Mouse (Mus musculus): ENCODE data around the gene Hoxc4.
A peak's percentile ranks its signal among the peaks of the same experiment; 100 is the strongest.

Hoxc4 gene

DNA sequence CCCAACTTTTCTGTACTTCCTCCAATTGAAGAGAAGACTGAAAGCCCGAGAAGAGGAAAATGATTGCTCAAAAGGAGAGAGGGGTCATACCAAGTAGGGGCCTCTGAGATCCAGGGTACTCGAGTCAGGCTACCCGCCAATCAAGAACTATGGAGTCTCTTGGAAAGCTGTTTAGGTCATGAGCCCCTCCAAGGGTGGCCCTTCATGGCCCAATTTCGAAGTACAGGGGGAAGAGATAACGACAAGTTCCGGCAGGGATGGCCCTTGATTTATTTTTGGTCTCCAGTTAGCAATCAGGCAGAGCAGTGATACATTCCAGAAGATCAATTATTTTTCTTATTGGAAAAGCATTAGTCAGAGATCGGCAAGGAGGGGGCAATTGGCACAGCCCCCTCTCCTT, 27.0 kb upstream of the Hoxc4 start:
- DNase-seq, result no peak

DNA sequence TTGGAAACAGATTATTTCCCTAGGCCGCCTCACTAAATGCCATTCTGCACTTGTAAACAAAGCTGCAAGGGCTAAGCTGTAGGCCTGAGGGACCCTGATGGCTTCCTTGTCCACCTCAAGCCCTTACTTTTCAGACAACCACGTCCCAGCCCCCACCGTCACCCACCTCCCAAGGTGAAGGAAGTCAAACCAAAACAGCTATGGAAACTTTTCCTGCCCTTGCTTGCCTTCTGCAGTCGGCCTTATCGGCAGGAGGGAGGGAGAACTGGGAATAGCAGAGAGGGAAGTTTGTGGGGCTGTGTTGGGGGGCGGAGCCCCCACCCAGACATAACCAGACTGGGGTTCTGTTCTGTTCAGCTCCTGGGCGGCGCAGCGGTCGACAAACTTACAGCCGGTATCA, 26.5 kb upstream of the Hoxc4 start:
- no peak for DNase-seq

DNA sequence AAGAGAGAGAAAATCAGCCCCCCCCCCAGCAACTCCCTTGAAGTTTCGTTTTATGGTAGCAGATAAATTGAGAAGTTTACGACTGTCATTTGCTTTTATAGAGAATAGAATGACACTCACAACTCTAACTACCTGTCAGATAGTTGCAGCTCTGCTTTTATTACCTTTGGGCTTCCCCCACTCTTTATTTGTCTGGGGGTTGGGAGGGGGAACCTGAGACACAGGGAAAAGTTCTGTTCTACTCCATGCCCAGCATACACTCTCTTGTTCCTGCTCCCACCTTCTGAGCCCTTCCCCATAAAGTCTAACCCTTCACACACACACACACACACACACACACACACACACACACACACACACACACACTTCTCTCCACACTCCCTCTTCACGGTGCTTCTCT, 25.9 kb upstream of the Hoxc4 start:
- DNase-seq, result no peak

DNA sequence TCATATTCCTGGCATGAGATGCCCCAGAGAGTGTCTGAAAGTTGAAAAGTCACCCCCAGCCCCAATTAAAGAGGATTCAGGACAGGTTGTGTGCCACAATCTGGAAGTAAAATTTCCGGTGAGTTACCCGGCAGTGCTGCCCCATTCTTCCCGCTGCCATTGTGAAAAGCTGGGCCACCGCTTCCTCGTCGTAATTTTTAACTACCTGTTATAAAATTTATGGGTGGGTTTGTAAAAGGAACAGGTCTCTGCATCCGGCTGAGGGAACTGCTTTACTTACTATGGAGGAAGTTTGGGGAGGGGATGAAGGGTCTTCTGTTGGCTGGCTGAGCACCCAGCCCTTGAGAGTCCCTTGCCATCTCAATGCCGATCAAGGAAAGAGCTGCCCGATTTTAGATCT, 22.2 kb upstream of the Hoxc4 start:
- no peak for DNase-seq

DNA sequence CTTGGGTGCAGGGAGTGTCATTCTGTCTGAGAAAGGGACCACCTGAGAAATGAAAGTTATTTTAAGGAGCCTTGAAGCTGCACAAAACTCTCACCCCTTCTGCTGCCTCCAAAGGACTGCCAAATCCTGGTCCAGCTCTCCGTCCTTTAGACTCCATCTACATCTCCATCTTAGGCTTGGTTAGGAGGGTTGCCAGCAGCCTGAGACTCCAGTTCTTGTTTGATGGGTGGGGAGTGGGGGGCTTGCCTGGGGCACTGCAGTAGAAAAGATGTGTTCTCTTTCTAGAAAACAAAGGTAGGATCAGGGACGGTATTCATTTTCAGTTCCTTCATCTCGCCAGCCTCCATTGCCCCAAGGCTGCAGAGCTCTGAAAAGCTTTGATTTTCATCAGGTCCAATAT, 21.3 kb upstream of the Hoxc4 start:
- no peak for DNase-seq

DNA sequence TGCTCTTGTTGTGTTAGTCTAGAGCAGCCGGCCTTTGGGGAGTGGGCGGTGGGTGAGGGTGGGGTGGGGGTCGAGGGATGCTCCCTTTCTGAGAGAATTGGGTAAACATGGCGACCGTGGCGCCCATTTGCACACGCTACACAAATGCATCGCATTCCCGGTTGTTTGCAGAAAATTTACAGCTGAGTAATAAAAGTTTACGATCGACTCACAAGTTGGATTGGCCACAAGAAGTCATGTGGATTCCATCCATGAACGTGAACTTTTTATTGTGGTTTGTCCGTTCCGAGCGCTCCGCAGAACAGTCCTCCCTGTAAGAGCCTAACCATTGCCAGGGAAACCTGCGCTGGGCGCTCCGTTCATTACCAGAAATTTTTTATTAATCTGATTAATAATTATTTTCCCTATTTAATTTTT, 20.8 kb upstream of the Hoxc4 start, which contains the start of gene Hoxc6:
TSS of gene Hoxc6 (plus strand) at position 319 of the 417 bp plus-strand sequence.
- peak; percentile 63 to 75 for DNase-seq

DNA sequence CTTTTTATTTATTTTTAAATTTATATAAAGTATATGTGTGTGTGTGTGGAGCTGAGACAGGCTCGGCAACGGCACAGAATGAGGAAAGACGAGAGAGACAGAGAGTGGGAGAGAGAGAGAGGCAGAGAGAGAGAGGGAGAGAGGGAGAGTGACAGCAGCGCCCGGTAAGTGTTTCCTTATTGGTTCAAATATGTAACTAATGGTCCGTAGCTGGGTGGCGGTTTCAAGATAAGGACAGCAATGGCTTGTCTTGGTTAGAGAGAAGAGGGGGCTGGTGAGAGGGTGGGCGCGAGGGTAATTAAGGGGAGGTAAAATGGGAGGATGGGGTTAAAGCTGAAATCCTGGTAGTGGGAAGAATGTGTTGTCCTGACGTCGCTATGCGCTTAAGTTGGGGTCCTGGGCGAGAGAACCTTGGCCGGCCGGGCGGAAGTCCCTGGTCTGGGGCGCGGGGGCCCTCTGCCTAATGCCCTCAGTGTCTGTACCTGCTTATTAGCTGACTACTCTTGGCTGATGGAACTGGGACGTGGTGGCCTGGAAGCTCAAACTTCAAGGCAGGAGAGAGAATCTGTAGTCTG, 20.0 kb upstream of the Hoxc4 start:
- no peak for DNase-seq

DNA sequence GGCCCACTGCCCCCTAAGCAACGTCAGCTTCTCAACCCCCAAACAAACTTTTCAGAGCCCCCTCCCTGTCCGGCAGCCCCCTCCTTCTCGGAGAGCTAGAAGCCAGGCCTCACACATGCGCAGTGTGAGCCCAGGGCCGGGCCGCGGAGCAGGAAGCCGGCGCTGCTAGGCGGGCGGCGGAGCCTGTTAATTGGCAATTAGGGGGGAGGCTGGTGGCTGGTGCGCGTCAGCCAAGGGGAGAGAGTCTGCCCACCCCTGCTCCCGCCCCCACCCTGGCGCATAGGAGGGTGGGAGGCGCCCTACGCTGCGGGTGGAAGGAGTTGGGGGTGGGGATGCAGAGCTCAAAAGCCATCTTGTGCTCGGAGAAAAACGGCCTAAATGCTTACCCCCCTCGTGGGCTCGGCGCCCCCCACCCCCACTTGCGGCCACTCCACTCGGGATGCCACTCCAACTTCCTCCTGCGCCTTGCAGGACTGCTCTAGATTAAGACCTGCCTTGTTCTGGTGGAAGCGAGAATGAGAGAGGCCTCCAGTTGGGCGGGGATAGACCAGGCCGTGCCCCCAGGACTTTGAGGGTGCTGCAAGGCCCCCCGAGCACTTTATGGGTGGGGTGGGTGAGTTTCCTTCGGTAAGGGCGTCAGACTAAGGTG, 19.4 kb upstream of the Hoxc4 start:
- peak; percentile 89 to 93 for DNase-seq

DNA sequence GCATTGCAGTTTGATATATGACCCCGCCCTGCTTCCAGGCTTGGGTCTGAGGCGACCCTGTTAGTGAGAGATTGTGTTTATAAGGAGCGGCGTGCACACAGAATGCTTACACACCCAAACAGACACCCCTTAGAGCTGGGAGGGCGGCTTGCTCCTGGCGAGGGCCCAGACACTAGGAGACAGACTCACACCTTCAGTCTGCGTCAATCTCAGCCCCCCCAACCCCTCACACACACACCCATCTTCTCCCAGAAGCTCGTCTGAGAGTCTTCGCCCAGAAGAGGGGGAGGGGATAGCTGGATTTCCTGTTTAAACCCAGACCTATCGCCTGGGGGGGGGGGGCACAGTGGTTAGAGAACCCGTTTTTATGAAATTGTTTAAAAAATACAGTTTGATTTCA, 18.8 kb upstream of the Hoxc4 start:
- peak in 1 of 2 experiments; percentile 45 for DNase-seq

DNA sequence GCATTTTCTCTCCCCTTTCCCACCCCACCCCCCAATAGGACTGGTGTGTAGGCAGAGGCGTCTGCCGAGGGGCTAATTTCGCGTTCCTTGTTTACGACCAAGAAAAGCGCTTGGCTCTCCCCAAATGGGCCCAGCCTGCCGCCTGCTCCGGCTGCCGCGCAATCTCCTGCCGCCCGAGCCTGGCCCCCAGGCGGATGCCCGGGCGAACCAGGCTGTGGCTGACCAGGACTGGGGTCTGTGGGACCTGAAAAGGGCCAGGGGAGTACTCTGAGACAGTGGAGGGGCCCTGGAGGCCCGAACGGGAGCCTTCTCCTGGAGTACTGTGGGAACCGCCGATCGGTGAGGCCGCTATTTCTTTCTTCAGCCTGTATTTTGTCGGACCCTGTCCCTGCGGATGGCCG, 18.2 kb upstream of the Hoxc4 start:
- no peak for DNase-seq

DNA sequence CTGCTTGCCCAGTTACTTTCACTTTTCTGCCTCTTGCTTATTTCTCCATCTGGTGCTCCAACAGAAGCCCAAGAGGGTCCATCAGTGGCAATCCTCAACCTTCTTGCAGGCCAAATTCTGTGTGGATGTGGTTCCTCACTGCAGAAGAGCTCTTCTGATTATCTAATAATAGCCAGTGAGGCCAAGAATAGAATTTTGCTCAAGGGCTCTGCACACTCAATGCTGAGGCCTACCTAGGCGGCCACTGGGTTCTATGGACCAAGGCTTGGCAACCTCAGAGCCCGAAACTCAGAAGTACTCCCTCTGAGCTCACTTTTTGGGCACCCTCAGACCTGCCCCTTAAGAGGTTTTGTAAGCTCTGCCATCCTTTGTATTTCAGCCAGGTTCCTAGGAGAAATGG, 17.4 kb upstream of the Hoxc4 start:
- no peak for DNase-seq

DNA sequence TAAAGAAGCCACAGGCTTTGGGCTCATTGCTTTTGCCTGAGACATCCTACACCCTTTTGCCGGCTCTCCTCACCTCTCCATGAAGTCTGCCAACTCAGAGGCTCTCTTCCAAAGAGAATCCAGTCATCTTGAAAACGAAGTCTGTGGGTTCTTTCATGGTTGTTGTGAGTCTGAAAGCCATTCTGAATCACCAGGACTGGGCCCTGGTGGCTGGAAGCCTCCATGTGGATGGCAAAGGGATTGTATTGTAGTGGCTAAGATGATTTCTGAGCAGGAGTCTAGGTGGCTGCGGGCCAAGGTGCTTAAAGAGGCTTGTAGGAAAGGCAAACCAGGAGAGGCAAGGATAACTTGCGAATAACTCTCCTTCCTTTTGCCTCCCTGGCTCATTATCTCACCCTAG, 16.6 kb upstream of the Hoxc4 start:
- no peak for DNase-seq

DNA sequence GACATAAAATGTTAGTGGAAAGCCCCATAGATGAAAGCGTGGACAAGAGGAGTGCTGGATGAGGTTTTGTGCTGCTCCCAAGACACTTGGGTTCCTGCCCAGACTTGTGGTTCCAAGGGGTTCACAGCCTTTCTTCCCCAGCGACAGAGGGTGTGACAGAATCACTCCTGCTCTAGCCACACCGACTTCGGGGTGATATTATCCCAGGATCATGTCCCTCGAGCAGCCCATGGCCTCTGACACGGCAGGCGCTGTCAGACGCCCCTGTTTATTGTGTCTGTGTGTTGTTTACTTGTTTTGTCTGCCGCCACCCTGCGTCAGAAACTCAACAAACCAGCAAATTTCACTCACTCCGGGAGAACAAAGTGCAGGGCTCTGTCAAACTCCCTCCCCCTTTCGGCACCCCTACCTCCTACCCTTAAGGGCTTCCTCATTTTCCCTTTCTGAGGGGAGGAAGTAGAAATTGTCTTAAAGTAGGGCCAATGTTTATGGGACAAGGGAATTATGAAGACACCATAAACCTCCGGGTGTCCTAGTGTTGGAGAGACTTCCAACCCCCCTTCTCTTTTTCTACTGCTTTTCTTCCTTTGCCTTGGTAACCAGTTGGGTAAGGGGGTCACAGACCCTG, 15.8 kb upstream of the Hoxc4 start:
- DNase-seq, result no peak

DNA sequence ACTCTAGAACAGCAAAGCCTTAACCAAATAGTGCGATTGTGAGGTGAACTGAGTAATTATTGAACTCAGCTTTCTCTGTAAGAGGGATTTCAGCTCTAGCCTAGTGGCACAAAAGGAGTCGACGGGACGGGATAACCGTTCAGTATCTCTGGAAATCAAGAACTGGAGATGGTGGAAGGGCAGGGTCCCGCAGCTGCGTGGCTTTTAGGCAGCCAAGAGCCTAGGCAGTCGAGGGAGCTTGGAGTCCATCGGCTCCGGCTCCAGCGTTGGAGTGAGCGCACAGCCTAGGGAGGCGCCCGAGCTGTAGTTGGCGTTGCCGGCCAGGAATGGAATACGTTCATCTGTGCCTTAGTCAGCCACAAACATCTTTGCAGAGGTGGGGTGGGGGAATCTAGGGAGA, 13.4 kb upstream of the Hoxc4 start:
- no peak for DNase-seq

DNA sequence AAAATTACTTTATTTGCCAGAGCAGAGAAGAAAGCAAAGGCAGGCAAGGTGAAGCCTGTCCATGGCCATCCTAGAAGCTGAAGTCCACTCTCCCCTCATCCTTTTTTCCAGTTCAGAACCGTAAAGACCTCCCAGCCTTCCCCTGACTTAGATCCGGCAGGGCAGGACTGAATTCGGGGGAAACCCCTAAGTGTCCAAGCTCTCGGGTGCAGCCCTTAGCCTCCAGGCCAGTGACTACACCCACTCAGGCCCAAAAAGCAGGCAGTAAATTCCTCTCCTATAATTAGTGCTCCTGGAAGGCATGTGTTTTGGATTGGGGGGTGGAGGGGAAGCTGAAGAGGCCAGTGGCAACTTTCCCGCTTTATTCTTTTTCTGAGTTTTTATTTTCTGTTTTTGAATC, 12.9 kb upstream of the Hoxc4 start:
- no peak for DNase-seq

DNA sequence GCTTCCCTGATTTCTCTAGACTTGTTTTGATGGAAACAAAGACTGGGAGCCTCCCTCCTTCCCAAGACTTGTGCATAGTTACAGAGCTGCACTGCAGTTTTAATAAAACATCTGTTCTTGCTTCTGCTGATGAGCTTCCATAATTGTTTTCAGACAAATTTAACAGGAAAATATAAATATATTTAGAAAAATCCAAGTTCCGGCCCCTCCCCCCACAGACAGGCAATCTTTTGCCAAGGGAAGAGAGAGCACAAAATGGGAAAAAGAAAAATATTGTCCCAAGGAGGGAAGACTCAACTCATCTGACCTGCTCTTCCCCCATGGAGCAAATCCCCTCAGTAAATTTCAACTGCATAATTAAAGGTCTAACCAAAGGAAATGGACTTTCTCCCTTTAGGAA, 12.4 kb upstream of the Hoxc4 start:
- no peak for DNase-seq

DNA sequence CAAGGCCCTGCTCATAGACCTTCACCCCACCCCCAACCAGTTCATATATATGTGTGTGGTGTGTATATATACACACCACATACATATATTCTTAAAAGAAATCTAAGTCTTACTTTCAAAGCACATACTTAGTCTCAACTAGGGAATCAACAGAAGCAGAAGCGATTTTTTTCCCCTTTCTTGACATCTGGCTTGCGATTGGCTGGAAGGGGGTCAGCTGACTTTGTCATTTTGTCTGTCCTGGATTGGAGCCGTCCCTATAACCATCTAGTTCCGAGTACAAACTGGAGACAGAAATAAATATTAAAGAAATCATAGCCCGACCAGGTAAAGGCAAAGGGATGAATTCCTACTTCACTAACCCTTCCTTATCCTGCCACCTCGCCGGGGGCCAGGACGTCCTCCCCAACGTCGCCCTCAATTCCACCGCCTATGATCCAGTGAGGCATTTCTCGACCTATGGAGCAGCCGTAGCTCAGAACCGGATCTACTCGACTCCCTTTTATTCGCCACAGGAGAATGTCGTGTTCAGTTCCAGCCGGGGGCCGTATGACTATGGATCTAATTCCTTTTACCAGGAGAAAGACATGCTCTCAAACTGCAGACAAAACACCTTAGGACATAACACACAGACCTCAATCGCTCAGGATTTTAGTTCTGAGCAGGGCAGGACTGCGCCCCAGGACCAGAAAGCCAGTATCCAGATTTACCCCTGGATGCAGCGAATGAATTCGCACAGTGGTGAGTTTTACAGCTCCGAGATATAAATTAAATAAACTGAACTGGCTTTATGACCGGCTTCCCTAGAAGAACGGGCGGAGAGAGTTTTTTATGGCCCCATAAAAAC, 9.2 kb upstream of the Hoxc4 start:
- no peak for DNase-seq

DNA sequence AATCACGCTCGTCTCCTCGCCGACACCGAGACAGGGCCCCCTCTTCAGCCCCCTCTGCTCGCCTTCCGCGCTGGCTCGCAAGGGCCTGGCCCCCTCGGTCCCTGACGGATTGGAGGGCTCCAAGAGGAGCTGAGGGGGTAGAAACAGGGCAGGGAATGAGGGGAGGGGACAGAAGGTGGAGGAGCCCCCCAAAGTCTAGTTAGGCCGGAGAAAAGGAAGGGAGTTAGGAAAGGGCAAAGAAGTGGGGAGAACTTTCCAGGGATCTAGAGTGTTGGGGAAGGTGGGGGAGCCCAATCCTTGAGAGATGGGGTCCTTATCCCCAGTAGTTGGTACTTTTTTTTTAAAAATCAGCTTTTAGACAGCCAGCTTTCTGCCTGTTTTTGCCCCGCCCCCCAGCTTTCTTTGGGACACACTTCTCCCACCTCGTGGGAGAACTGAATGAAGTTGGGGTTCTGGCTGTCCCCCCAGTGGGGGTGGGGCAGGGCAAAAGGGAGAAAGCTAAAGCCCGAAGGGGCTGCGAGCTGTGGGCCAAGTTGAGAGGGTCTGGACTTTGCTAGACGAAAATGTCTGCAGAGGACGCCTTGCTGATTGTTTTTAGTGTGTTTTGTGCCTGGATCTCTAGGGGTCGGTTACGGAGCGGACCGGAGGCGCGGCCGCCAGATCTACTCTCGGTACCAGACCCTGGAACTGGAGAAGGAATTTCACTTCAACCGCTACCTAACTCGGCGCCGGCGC, 8.5 kb upstream of the Hoxc4 start:
- DNase-seq, result no peak

DNA sequence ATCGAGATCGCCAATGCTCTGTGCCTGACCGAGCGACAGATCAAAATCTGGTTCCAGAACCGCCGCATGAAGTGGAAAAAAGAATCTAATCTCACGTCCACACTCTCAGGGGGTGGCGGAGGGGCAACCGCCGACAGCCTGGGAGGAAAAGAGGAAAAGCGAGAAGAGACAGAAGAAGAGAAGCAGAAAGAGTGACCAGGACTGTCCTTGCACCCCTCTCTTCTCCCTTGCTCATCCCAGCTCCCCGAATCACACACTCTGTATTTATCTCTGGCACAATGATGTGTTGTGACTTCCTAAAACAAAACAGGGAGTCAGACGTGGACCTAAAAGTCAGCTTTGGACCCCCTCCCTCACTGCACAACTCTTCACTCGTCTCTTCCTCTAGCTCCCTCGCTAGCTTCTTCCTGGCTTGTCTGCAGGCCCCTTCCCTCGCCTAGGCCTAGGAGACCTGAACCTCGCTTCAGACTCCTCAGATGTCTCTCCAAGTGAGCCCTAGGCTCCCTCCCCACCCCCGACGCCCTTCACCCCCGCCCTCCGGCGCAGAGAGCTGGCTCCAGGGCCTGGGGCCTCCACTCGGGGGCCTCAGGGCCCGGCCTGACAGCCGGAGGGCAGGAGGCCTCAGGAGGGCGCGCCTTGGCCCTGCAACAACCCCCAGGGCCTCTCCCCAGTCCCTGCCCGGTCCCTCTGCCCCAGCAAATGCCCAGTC, 7.7 kb upstream of the Hoxc4 start:
- no peak for DNase-seq

DNA sequence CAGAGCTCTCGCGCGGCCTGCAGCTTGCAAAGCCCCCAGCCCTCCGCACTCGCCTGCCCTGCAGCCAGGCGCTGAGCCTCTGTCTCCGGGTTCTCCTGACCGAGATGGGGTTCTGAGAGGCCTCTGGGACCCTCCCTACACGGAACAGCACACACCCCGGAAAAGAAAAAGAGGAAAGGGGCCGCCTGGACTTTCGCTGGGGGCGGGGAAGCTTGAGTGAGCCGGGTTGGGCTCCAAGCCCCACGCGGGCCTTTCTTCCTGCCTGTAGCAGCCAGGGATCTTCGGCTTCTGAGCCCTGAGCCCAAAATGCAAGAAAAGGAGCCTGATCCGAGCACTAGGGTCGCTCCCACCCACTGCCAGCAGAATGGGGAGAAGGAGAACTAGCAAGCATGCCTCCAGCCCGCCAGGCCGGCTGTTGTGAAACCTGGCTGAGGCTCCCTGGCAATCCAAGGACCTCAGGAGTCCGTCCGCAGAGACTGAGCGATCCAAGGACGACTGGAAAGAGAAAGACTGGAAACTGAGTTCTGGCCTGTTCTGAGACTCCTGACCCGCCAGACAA, 6.7 kb upstream of the Hoxc4 start:
- DNase-seq, result no peak

DNA sequence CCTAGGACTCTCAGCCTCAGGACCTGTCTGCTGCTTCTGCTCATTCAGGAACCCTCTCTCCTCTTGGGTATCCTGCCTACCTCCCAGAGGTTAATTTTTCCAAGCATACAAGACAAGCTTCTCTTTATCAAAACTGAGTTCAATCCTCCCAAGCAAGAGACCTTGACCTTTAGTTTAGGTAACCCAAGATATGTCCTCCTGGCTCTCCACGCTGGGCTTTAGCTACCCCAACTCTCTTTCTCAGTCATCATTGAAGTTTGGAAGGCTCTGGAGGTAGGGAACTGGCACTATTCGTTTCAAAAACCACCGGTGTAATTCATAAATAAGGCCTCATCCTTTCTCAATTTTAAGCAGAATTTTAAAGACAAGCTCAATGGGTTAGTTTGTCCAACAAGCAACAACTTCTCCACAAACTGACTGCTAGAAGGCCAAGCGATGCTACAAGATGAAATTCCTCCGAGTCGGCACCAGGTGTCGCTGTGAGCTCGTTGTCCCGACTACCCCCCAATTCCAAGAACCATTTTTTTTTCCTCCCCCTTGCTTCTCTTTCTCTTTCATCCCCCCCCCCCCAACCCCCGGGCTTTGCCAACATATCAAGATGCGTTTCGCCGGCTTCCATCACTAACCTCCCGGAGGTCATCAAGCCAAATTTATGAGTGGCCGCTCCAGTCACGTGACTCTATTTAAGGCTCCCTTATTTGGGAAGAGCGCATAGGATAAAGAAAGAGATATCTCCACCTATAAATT, 5.3 kb upstream of the Hoxc4 start:
- DNase-seq, result no peak

Data from kidney, adult 8-10 months (tissue).